Mouse (Mus musculus): Measurements from ENCODE around the gene Cyp4f18.

- TF ChIP-seq POLR2A (IDR thresholded peaks at IDR 0.05; ENCODE audit: low read depth, low read length) (no peak), CTCF (IDR thresholded peaks at IDR 0.05; ENCODE audit: extremely low read depth, insufficient read length, insufficient replicate concordance, low read depth, low read length) (no peak)
These were observed 8.7 kb upstream of the Cyp4f18 start for GRCm38 (mm10) chr8:72018141-72018540.

All from small intestine, adult 2 months (tissue).